Mouse (Mus musculus): ENCODE results near the gene Marc2. TPM values are rescaled to one million over a fixed set of nuclear protein-coding genes. Genes with fewer than 3 reads are reported as not detected.

Gene Marc2
- polyA plus RNA-seq, 1 experiment from 2014 or later, result 279 TPM

DNA sequence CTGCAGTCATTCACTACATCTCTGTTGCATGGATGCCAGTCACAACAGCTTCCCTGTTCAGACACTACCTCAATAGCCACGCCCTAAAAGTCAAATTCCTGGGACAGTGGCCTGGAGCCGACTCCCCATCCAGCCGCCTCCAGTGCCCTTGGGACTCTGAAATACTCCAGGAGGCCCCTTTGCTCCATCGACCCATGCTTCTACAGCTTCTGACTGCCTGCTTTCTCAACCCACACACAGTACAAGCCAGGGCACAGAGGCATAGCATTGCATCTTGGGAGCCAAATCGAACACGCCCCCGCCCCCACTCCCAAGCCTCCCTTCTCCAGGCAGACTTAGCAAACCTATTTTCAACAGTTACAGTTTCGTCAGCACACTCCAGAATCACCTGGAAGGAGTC, 16.4 kb downstream of the Marc2 start:
- H3K27ac ChIP-seq (ENCODE audit: low read depth), result no peak overlapping the region
- ATAC-seq (replicated peaks; ENCODE audit: low FRiP score, low TSS enrichment, low read depth), result no peak
- H3K4me2 ChIP-seq (ENCODE audit: low read length), result no peak overlapping the region
- H3K36me3 ChIP-seq (ENCODE audit: control insufficient read depth, insufficient read depth, low read length), result peaks cover 48% of the 10 kb centered on the region
- no peak overlapping the region for H3K9ac ChIP-seq (ENCODE audit: low read length)
- H3K9me3 ChIP-seq (ENCODE audit: control insufficient read depth, low read length), result no peaks in the 10 kb centered on the region
- no peaks in the 10 kb centered on the region for H3K4me1 ChIP-seq (replicated peaks; ENCODE audit: control insufficient read depth, insufficient read depth, low read length)
- H3K4me3 ChIP-seq (ENCODE audit: low read depth, low read length), result no peak overlapping the region
- WGBS, result 82% methylated on average over 8 of the region's 8 CpGs
- no peak for DNase-seq (ENCODE audit: low spot score)
- no peaks in the 10 kb centered on the region for H3K27me3 ChIP-seq (replicated peaks; ENCODE audit: control insufficient read depth, insufficient read depth, low read length)

DNA sequence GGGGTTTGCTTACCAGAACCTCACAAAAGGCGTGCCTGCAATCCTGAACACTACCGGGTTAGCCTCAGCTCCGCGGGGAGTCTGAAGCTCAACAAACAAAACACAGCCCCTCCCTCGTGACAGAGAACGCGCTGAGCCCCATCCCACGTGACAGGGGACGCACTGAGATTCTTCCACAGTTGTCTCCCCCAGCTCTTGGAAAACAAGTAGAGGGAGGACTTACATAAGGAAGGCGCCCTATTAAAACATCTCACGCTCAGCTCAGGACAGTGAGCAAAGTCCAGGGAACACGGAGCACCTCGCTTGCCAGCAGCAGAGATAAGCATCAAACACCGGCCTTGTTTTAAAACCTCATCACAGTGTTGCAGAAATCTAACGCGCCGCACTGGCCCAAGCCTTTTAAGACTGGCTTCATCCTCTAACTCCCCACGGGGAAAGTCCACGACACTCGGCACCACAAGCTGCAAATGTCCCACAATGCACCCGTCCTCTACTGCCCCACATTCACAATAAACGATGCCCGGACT, 19.0 kb downstream of the Marc2 start:
- ATAC-seq (replicated peaks; ENCODE audit: low FRiP score, low TSS enrichment, low read depth), result peak; percentile 9; the same call in 1 of the 2 replicates
- Histone ChIP-seq H3K9ac (ENCODE audit: low read length) (0 out of 2 replicates have a peak overlapping the region, but pooled peaks have one; percentile 10), H3K27ac (ENCODE audit: low read depth) (no peak overlapping the region), H3K4me1 (replicated peaks; ENCODE audit: control insufficient read depth, insufficient read depth, low read length) (no peaks in the 10 kb centered on the region), H3K4me2 (ENCODE audit: low read length) (peak overlapping the region; percentile 22), H3K4me3 (ENCODE audit: low read depth, low read length) (no peak overlapping the region), H3K9me3 (ENCODE audit: control insufficient read depth, low read length) (no peaks in the 10 kb centered on the region), H3K36me3 (ENCODE audit: control insufficient read depth, insufficient read depth, low read length) (peaks cover 31% of the 10 kb centered on the region), H3K27me3 (replicated peaks; ENCODE audit: control insufficient read depth, insufficient read depth, low read length) (no peaks in the 10 kb centered on the region)
- 36% methylated on average over 23 of the region's 23 CpGs for whole genome bisulfite sequencing
- DNase-seq (ENCODE audit: low spot score), result no peak

DNA sequence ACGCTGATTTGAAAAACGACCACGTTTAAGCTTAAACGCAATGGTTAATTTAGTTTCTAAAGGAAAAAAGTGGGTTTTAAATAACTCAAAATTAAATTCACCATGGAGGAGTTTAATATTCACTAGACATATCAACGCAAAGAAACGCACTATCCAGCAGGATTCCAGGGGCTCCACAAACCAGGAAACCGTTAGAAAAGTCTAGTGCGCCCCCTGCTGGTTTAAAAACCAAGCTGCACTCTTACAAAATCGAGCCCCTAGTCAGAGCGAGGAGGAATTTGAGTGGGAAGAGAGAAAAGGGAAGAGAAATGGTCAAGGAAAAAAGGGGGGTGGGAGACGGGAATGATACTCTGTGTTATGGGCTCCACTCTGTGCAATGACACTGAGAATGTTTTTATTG, 21.2 kb downstream of the Marc2 start:
- WGBS, result 23% methylated on average over 11 of the region's 11 CpGs
- no peaks in the 10 kb centered on the region for H3K4me1 ChIP-seq (replicated peaks; ENCODE audit: control insufficient read depth, insufficient read depth, low read length)
- ATAC-seq (replicated peaks; ENCODE audit: low FRiP score, low TSS enrichment, low read depth) (no peak), DNase-seq (ENCODE audit: low spot score) (peak; percentile 72)
- H3K27me3 ChIP-seq (replicated peaks; ENCODE audit: control insufficient read depth, insufficient read depth, low read length), result no peaks in the 10 kb centered on the region
- peaks cover 20% of the 10 kb centered on the region for H3K36me3 ChIP-seq (ENCODE audit: control insufficient read depth, insufficient read depth, low read length)
- peak overlapping the region; percentile 3; the same call in 1 of the 2 replicates for H3K4me2 ChIP-seq (ENCODE audit: low read length)
- H3K4me3 ChIP-seq (ENCODE audit: low read depth, low read length), result no peak overlapping the region
- no peaks in the 10 kb centered on the region for H3K9me3 ChIP-seq (ENCODE audit: control insufficient read depth, low read length)
- no peak overlapping the region for H3K27ac ChIP-seq (ENCODE audit: low read depth)
- H3K9ac ChIP-seq (ENCODE audit: low read length), result no peak overlapping the region

DNA sequence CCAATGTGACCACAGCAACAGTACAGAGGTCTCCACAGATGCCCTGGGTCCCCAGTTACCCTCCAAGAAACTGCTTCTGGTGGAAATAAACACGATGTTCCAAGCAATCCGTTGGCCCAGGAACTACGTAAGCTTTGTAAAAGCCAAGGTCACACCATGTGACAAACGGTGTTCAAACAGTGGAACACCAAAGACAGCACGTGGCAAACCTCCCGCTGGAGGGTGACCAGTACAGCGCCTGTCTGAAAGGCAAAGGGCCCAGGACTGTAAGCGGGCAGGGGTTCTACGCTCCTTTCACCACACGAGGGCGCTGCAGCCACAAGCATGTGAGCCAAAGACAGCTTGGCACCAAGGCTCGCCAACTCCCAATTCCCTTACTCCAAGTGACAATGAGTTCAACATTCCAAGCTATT, 21.8 kb downstream of the Marc2 start:
- H3K4me1 ChIP-seq (replicated peaks; ENCODE audit: control insufficient read depth, insufficient read depth, low read length), result no peaks in the 10 kb centered on the region
- H3K4me2 ChIP-seq (ENCODE audit: low read length), result peak overlapping the region; percentile 3; the same call in 1 of the 2 replicates
- peaks cover 23% of the 10 kb centered on the region for H3K36me3 ChIP-seq (ENCODE audit: control insufficient read depth, insufficient read depth, low read length)
- H3K27me3 ChIP-seq (replicated peaks; ENCODE audit: control insufficient read depth, insufficient read depth, low read length), result no peaks in the 10 kb centered on the region
- H3K9ac ChIP-seq (ENCODE audit: low read length), result no peak overlapping the region
- H3K9me3 ChIP-seq (ENCODE audit: control insufficient read depth, low read length), result no peaks in the 10 kb centered on the region
- WGBS, result 10% methylated on average over 12 of the region's 12 CpGs
- no peak overlapping the region for H3K27ac ChIP-seq (ENCODE audit: low read depth)
- ATAC-seq (replicated peaks; ENCODE audit: low FRiP score, low TSS enrichment, low read depth) (peak; percentile 80), DNase-seq (ENCODE audit: low spot score) (peak; percentile 97)
- no peak overlapping the region for H3K4me3 ChIP-seq (ENCODE audit: low read depth, low read length)

DNA sequence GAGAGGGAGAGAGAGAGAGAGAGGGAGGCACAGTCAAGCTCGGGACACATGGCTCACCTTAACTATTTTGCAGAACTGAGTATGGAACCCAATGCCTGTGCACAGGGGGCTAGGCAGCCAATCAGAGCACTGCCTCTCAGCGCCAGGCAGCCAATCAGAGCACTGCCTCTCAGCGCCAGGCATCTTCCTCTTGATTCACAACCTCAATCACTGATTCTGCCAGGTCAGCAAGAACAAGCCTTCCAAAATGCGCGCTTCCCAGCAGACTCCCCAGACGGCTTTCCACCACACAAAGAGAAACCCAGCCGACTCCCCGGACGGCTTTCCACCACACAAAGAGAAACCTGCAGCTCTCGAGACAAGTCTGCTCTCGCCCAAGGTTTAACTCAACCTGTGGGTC, 23.6 kb downstream of the Marc2 start:
- Histone ChIP-seq H3K36me3 (ENCODE audit: control insufficient read depth, insufficient read depth, low read length) (peaks cover 28% of the 10 kb centered on the region), H3K4me3 (ENCODE audit: low read depth, low read length) (no peak overlapping the region), H3K27me3 (replicated peaks; ENCODE audit: control insufficient read depth, insufficient read depth, low read length) (no peaks in the 10 kb centered on the region), H3K9ac (ENCODE audit: low read length) (no peak overlapping the region), H3K27ac (ENCODE audit: low read depth) (no peak overlapping the region; the same call in 1 of the 2 replicates), H3K4me1 (replicated peaks; ENCODE audit: control insufficient read depth, insufficient read depth, low read length) (no peaks in the 10 kb centered on the region), H3K9me3 (ENCODE audit: control insufficient read depth, low read length) (no peaks in the 10 kb centered on the region), H3K4me2 (ENCODE audit: low read length) (peak overlapping the region; percentile 30)
- WGBS, result 19% methylated on average over 11 of the region's 11 CpGs
- ATAC-seq (replicated peaks; ENCODE audit: low FRiP score, low TSS enrichment, low read depth) (no peak), DNase-seq (ENCODE audit: low spot score) (no peak)

DNA sequence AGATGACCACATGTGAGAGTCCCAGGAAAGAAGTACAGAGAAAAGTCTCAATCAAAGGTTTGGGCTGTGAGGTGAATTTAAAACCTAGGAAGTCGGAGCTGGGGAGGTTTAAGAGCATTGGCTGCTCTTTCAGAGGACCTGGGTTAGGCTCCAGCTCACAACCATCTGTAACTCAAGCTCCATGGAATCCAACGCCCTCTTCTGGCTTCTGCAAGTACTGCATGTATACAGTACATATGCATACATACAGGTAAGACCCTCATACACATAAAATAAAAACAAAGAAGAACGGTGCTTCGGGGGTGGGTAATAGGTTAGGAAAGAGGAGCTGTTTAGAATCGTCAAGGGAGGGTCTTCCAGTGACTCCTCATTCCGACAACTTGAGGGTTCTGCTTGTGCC, 28.5 kb downstream of the Marc2 start:
- Histone ChIP-seq H3K36me3 (ENCODE audit: control insufficient read depth, insufficient read depth, low read length) (peaks cover 52% of the 10 kb centered on the region), H3K4me3 (ENCODE audit: low read depth, low read length) (no peak overlapping the region), H3K27me3 (replicated peaks; ENCODE audit: control insufficient read depth, insufficient read depth, low read length) (no peaks in the 10 kb centered on the region), H3K9ac (ENCODE audit: low read length) (no peak overlapping the region), H3K4me1 (replicated peaks; ENCODE audit: control insufficient read depth, insufficient read depth, low read length) (no peaks in the 10 kb centered on the region), H3K27ac (ENCODE audit: low read depth) (no peak overlapping the region), H3K9me3 (ENCODE audit: control insufficient read depth, low read length) (no peaks in the 10 kb centered on the region), H3K4me2 (ENCODE audit: low read length) (no peak overlapping the region)
- WGBS, result 83% methylated on average over 6 of the region's 6 CpGs
- ATAC-seq (replicated peaks; ENCODE audit: low FRiP score, low TSS enrichment, low read depth), result no peak
- DNase-seq (ENCODE audit: low spot score), result no peak

DNA sequence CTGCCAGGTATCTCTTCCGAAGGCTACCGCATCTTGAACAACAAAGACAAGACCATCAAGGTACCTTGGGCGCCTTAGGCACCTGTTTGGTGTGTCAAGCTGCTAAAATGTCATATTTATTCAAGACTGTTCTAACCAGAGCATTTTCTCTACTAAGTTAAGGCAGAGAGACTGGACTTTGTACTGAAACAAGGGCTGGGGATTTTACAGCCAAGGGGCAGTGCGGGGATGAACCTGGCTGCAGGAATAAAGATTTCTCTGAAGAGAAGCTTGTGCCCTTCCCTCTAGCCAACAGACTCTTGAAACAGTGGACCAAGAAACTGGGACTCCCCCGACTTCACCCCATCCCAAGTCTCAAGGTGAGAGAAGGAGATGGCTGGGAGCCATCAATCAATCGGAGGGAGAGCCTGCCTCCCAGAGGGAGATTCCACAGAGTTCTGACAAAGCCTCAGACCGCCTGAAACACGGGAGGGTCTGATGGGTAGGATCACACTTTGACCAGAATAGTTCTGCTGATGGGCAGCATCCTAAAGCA, 34.5 kb downstream of the Marc2 start:
- Histone ChIP-seq H3K4me3 (ENCODE audit: low read depth, low read length) (no peak overlapping the region), H3K27me3 (replicated peaks; ENCODE audit: control insufficient read depth, insufficient read depth, low read length) (peaks cover 15% of the 10 kb centered on the region), H3K27ac (ENCODE audit: low read depth) (no peak overlapping the region), H3K4me2 (ENCODE audit: low read length) (no peak overlapping the region), H3K4me1 (replicated peaks; ENCODE audit: control insufficient read depth, insufficient read depth, low read length) (peaks cover 9% of the 10 kb centered on the region), H3K9me3 (ENCODE audit: control insufficient read depth, low read length) (no peaks in the 10 kb centered on the region), H3K36me3 (ENCODE audit: control insufficient read depth, insufficient read depth, low read length) (peaks cover 22% of the 10 kb centered on the region), H3K9ac (ENCODE audit: low read length) (no peak overlapping the region)
- peak; percentile 36; the same call in 1 of the 2 replicates for ATAC-seq (replicated peaks; ENCODE audit: low FRiP score, low TSS enrichment, low read depth)
- 58% methylated on average over 8 of the region's 8 CpGs for WGBS
- DNase-seq (ENCODE audit: low spot score), result no peak

DNA sequence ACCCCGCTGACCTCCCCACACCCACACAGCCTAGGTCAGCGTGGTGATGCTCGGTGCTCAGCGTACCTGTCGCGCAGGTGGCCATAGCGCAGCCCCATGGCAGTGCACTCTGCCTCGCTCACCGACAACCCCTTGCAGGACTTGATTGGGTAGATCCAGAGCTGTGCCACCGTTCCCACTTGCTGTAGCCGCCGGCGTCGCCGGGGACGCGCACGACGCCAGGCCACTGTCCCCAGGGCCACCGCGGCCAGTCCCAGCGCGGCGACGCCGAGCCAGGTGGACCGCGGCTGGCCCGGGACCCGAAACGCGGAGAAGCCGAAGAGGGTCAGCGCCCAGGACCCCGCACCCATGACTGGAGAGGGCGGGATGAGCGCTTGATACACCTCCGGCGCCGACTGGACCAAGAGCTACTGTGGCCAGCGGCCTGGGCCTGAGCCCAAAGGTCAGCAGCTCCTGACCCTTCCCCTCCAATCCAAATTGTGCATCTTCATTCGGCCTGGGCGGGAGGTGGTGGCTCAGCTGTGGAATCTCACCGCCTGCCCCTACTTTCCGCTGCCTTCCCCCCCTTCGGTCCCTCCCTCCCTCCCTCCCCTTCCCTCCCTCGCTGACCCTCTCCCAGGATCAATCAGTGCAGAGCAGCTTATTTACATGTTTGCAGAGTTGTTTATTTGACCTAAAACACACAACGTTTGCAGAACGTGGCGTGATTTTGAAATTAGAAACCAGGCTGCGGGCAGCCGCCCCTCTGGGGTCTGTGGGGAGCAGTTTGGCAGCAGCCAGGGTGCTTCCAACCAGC, 35.3 kb downstream of the Marc2 start, which contains the start of gene Marc1:
Gene Marc1 (minus strand): TSS at position 534 of the 796 bp plus-strand sequence.
- Histone ChIP-seq H3K4me3 (ENCODE audit: low read depth, low read length) (peak within 1 kb of the TSS; percentile 37), H3K9me3 (ENCODE audit: control insufficient read depth, low read length) (no peaks in the 10 kb centered on the region), H3K27ac (ENCODE audit: low read depth) (no peak within 1 kb of the TSS), H3K36me3 (ENCODE audit: control insufficient read depth, insufficient read depth, low read length) (peaks cover 18% of the 10 kb centered on the region), H3K4me1 (replicated peaks; ENCODE audit: control insufficient read depth, insufficient read depth, low read length) (peaks cover 9% of the 10 kb centered on the region), H3K27me3 (replicated peaks; ENCODE audit: control insufficient read depth, insufficient read depth, low read length) (peaks cover 15% of the 10 kb centered on the region), H3K4me2 (ENCODE audit: low read length) (peak within 1 kb of the TSS; percentile 77), H3K9ac (ENCODE audit: low read length) (peak within 1 kb of the TSS; percentile 37)
- ATAC-seq (replicated peaks; ENCODE audit: low FRiP score, low TSS enrichment, low read depth), result peak; percentile 54
- no peak for DNase-seq (ENCODE audit: low spot score)
- WGBS, result 7% methylated on average over 52 of the region's 52 CpGs
